Mouse (Mus musculus) liver, embryonic 12.5 days (tissue): ENCODE results near the gene Gps1. TPM values are rescaled to one million over a fixed set of nuclear protein-coding genes. Genes with fewer than 3 reads are reported as not detected.
"Not testable (repeated sequence)": the region's sequence is repeated elsewhere in the genome, so short reads cannot be mapped to it uniquely, and the experiment has no call there.

Experiments used
- ATAC-seq: fragments of 200-750 bp; cut with Nextera tagmentation; 2 replicates; pipeline ENCODE4 v1.8.0; 2017; ENCODE audit warnings: moderate number of reproducible peaks, mild to moderate bottlenecking, moderate library complexity
- H3K27ac ChIP-seq: fragments of 300-500 bp; sonication (generic); 2 replicates; pipeline ENCODE4 v1.5.1; 2016; ENCODE audit warnings: mild to moderate bottlenecking
- H3K27me3 ChIP-seq: fragments of 300-500 bp; sonication (generic); replicated peaks from 2 replicates; pipeline ENCODE4 v1.6.1; 2016; ENCODE audit warnings: mild to moderate bottlenecking, moderate library complexity
- H3K36me3 ChIP-seq: fragments of 300-500 bp; sonication (generic); 2 replicates; pipeline ENCODE4 v1.6.1; 2016; ENCODE audit warnings: mild to moderate bottlenecking, moderate library complexity
- H3K4me1 ChIP-seq: fragments of 300-500 bp; sonication (generic); 2 replicates; pipeline ENCODE4 v1.6.1; 2016
- H3K4me2 ChIP-seq: fragments of 300-500 bp; sonication (generic); 2 replicates; pipeline ENCODE4 v1.6.1; 2016; ENCODE audit warnings: mild to moderate bottlenecking, moderate library complexity
- H3K4me3 ChIP-seq: fragments of 300-500 bp; sonication (generic); 2 replicates; pipeline ENCODE4 v1.5.1; 2016; ENCODE audit warnings: mild to moderate bottlenecking, moderate library complexity
- H3K9ac ChIP-seq: fragments of 300-500 bp; sonication (generic); 2 replicates; pipeline ENCODE4 v1.6.1; 2016; ENCODE audit warnings: mild to moderate bottlenecking, moderate library complexity
- H3K9me3 ChIP-seq: fragments of 300-500 bp; sonication (generic); replicated peaks from 2 replicates; pipeline ENCODE4 v1.6.1; 2016; ENCODE audit warnings: mild to moderate bottlenecking, moderate library complexity
- WGBS: fragments of 180-500 bp; shearing (Covaris S2); methylation state at CpG from one replicate; pipeline ENCODE4 v1.1.7; 2016; ENCODE audit not compliant: insufficient replicate concordance; 5-methylcytosine and 5-hydroxymethylcytosine counted together
- polyA plus RNA-seq: library from polyadenylated mRNA; unstranded; fragments of >200 nt; fragmentation: Nextera tagmentation; extraction: Ambion mirVana; gene quantifications from 2 replicates; pipeline ENCODE4 v1.2.1, GENCODE M21; 2016

The Gps1 gene
- 128 and 135 TPM in 2 replicates for polyA plus RNA-seq

DNA sequence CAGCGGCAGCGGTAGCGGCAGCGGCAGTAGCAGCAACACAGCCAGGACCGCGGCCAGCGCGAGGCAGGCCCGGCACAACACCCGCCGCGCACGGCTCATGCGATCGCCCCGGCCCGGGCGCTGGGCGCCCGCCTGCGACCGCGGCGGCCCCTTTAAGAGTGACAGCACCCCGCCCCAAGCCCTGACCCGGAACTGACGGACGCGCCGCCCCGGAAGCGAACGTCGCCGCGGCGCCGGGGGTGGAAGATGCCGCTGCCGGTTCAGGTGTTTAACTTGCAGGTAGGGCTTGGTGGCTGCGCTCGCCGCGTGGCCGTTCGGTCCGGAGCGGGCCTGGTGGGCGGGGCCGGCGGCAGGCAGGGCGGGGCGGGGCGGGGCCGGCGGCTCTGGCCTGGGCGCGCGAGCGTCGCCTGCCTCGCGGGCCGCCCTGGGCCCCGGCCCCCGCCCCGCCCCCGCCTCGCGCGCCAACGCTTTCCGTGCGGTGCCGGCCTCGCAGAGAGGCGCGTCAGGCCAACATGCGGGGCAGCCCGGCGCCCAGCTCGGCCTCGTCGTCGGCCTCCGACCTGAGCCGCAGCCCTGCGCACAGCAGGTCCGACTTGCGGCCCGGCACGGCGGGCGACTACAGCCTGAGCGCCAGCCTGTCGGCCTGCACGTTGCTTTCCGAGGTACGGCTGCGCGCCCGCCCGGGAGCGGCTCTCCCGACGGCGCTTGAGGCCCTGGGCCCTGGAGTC, at the start of gene Gps1, which contains the start of gene Rfng:
Gene Gps1 (plus strand): TSS at position 209 of the 728 bp plus-strand sequence.
Gene Rfng (minus strand): TSS at position 144 of the 728 bp plus-strand sequence.
- WGBS: under 1% methylated on average over 75 of the region's 107 CpGs
- 0 out of 2 replicates have a peak, but pooled peaks cover 3% of the 10 kb centered on the region for H3K27me3 ChIP-seq
- ATAC-seq: peak; percentile 83
- peak within 1 kb of the TSS; percentile 99 for H3K4me2 ChIP-seq
- peak within 1 kb of the TSS; percentile 87 for H3K27ac ChIP-seq
- H3K9ac ChIP-seq: peak within 1 kb of the TSS; percentile 88
- H3K4me3 ChIP-seq: peak within 1 kb of the TSS; percentile 98
- peaks cover 57% of the 10 kb centered on the region for H3K36me3 ChIP-seq
- H3K4me1 ChIP-seq: peaks cover 38% of the 10 kb centered on the region
- no peaks in the 10 kb centered on the region for H3K9me3 ChIP-seq

DNA sequence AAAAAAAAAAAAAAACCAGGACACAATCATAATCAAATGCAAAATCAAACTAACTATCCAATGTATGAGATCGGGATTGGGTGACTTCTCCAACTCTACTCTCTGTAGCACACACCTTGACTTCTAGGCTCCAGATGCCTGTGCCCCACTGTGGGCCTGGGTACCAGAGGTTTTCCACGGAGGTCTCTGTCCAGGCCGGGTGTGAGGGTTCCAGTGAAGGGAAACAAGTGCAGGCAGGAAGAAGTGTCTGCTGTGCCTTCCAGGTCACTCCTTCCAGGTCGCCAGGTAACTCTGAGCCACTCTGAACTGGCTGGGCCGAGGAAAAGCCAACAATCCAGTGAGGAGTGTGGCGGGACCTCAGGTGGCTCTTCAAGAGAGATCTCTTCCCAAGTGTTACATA, 47.6 kb upstream of the Gps1 start:
- Histone ChIP-seq H3K4me3 (no peak overlapping the region), H3K27ac (no peak overlapping the region), H3K4me1 (no peaks in the 10 kb centered on the region), H3K27me3 (peaks cover 28% of the 10 kb centered on the region), H3K9me3 (no peaks in the 10 kb centered on the region), H3K36me3 (no peaks in the 10 kb centered on the region), H3K9ac (no peak overlapping the region), H3K4me2 (no peak overlapping the region)
- ATAC-seq: no peak
- WGBS: 55% methylated on average over 6 of the region's 6 CpGs

DNA sequence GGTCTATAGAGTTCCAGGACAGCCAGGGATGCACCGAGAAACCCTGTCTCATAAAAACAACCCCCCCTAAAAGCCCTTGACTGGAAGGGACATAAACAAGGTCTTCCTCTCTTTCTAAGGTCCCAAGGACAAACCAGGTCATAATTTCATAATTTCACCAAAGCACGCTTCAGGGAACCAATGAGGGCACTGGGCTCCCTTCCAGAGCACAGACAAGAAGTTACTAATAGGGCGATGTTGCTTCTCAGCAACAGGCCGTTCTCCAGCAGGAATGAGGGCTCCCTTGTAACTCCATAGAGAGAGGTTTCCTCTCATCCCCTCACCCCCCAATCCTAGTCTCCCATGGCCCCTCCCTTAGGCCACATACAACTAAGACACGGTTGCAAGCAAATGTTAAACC, 43.1 kb upstream of the Gps1 start:
- Histone ChIP-seq H3K4me2 (no peak overlapping the region), H3K36me3 (no peaks in the 10 kb centered on the region), H3K9ac (no peak overlapping the region), H3K4me1 (no peaks in the 10 kb centered on the region), H3K9me3 (no peaks in the 10 kb centered on the region), H3K4me3 (no peak overlapping the region), H3K27ac (no peak overlapping the region), H3K27me3 (peaks cover 19% of the 10 kb centered on the region; the same call in 1 of the 2 replicates)
- 69% methylated on average over 5 of the region's 5 CpGs for WGBS
- ATAC-seq: no peak

- H3K4me1 ChIP-seq: no peaks in the 10 kb centered on the region
- WGBS: 63% methylated on average over 7 of the region's 7 CpGs
- no peak overlapping the region for H3K4me2 ChIP-seq
- no peak overlapping the region for H3K27ac ChIP-seq
- H3K9ac ChIP-seq: no peak overlapping the region
- no peaks in the 10 kb centered on the region for H3K9me3 ChIP-seq
- no peak overlapping the region for H3K4me3 ChIP-seq
- H3K27me3 ChIP-seq: peaks cover 19% of the 10 kb centered on the region; the same call in 1 of the 2 replicates
- no peak for ATAC-seq
- no peaks in the 10 kb centered on the region for H3K36me3 ChIP-seq
Observed at GRCm38 (mm10) chr11:120744121-120744701, 39.9 kb upstream of the Gps1 start.

DNA sequence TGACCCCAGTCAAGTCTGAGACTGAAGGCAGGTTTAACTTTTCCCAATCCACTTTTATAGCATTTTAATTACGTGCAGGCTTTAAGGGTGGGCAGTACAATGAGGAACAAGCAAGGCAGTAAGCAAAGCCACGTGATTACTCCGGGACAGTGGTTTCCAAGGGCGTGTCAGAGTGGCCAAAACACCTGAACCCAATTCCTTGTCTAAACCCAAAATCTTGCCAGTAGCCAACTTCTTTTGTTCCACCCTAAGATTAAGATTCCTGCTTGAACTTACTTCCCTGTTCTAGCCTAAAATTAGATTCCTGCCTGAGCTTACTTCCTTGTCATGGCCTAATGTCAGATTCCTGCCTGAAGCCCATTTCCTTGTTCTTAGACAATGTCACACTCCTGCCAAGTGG, 36.1 kb upstream of the Gps1 start:
- no peaks in the 10 kb centered on the region for H3K9me3 ChIP-seq
- no peak overlapping the region for H3K4me2 ChIP-seq
- H3K36me3 ChIP-seq: no peaks in the 10 kb centered on the region
- WGBS: 38% methylated on average over 4 of the region's 4 CpGs
- no peak overlapping the region for H3K4me3 ChIP-seq
- H3K27me3 ChIP-seq: peaks cover 19% of the 10 kb centered on the region; the same call in 1 of the 2 replicates
- no peaks in the 10 kb centered on the region for H3K4me1 ChIP-seq
- ATAC-seq: no peak
- H3K9ac ChIP-seq: no peak overlapping the region
- H3K27ac ChIP-seq: no peak overlapping the region

GRCm38 (mm10) chr11:120749430-120749829, 34.6 kb upstream of the Gps1 start:
- no peak overlapping the region for H3K4me3 ChIP-seq
- H3K27me3 ChIP-seq: peaks cover 12% of the 10 kb centered on the region; the same call in 1 of the 2 replicates
- H3K36me3 ChIP-seq: no peaks in the 10 kb centered on the region
- no peak overlapping the region for H3K27ac ChIP-seq
- ATAC-seq: 0 out of 2 replicates have a peak, but pooled peaks have one; percentile 37
- no peak overlapping the region for H3K9ac ChIP-seq
- no peaks in the 10 kb centered on the region for H3K9me3 ChIP-seq
- no peaks in the 10 kb centered on the region for H3K4me1 ChIP-seq
- 45% methylated on average over 8 of the region's 8 CpGs for WGBS
- H3K4me2 ChIP-seq: no peak overlapping the region

- Histone ChIP-seq H3K27ac (no peak overlapping the region), H3K4me1 (no peaks in the 10 kb centered on the region), H3K27me3 (peaks cover 7% of the 10 kb centered on the region; the same call in 1 of the 2 replicates), H3K4me3 (no peak overlapping the region), H3K4me2 (no peak overlapping the region), H3K9ac (no peak overlapping the region), H3K36me3 (no peaks in the 10 kb centered on the region), H3K9me3 (peaks cover 5% of the 10 kb centered on the region; the same call in 1 of the 2 replicates)
- no peak for ATAC-seq
- WGBS: 65% methylated on average over 4 of the region's 4 CpGs
Observed at GRCm38 (mm10) chr11:120751606-120752005, 32.5 kb upstream of the Gps1 start.

- Histone ChIP-seq H3K36me3 (no peaks in the 10 kb centered on the region), H3K27me3 (peaks cover 34% of the 10 kb centered on the region), H3K9me3 (peaks cover 36% of the 10 kb centered on the region), H3K4me1 (no peaks in the 10 kb centered on the region), H3K9ac (no peak overlapping the region), H3K4me3 (no peak overlapping the region), H3K27ac (no peak overlapping the region), H3K4me2 (no peak overlapping the region)
- ATAC-seq: no peak
- WGBS: 79% methylated on average over 9 of the region's 9 CpGs
Observed at GRCm38 (mm10) chr11:120760236-120760635, 23.8 kb upstream of the Gps1 start.

DNA sequence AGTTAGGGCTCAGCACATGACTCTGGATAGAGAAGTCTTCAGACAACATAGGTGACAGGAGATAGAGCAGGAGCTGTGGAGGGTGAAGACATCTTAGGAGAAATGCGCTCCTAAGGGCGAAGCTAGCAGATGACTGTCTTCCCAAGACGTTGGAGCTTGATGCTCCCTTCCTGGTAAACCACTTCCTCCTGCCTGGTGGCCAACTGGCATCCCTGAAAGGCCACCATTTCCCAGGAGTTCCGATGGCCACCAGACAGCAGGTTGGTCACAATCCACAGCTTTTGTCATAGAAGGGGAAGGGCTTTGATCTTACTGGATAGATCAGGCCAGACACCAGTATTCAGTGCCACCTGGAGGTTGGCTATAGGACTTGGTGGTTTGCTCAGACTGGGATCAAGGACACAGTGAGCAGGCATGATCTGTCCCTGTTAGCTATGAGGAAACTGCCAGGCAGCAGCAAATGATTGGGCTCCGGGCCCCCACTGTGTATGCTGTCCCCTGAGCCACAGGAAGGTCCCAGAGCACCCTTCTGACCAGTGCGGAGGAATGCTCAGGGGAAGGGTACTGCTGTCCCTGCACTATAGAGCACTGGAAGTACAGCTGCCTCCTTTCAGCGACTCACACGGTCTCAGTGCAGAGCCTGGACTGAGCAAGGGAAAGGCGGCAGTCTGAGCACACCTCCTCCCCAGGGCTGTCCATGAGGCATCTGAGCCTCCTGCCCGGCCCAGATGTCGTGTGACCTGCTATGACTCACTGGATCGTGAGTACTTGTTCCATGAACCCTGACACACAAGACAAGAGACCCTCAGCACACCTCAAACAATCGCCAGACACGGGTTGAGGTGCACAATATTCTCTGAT, 22.0 kb upstream of the Gps1 start:
- 60% methylated on average over 14 of the region's 14 CpGs for WGBS

GRCm38 (mm10) chr11:120762672-120763041, 21.4 kb upstream of the Gps1 start, which contains the start of gene Hmga1b:
Hmga1b (plus strand) TSS chr11:120762794.
- Histone ChIP-seq H3K27me3 (peaks cover 53% of the 10 kb centered on the region), H3K9me3 (peaks cover 22% of the 10 kb centered on the region)
- not testable (repeated sequence) for H3K36me3 ChIP-seq, H3K4me2 ChIP-seq, H3K9ac ChIP-seq, H3K27ac ChIP-seq, H3K4me3 ChIP-seq, ATAC-seq, H3K4me1 ChIP-seq
- 25% methylated on average over 14 of the region's 14 CpGs for WGBS

More for the DNA sequence above, 22.0 kb upstream of the Gps1 start:
- H3K36me3 ChIP-seq: no peaks in the 10 kb centered on the region
- no peak overlapping the region for H3K4me3 ChIP-seq
- no peaks in the 10 kb centered on the region for H3K4me1 ChIP-seq
- H3K9ac ChIP-seq: no peak overlapping the region
- no peak overlapping the region for H3K27ac ChIP-seq
- no peak overlapping the region for H3K4me2 ChIP-seq
- H3K27me3 ChIP-seq: peaks cover 47% of the 10 kb centered on the region
- ATAC-seq: no peak
- peaks cover 27% of the 10 kb centered on the region for H3K9me3 ChIP-seq

DNA sequence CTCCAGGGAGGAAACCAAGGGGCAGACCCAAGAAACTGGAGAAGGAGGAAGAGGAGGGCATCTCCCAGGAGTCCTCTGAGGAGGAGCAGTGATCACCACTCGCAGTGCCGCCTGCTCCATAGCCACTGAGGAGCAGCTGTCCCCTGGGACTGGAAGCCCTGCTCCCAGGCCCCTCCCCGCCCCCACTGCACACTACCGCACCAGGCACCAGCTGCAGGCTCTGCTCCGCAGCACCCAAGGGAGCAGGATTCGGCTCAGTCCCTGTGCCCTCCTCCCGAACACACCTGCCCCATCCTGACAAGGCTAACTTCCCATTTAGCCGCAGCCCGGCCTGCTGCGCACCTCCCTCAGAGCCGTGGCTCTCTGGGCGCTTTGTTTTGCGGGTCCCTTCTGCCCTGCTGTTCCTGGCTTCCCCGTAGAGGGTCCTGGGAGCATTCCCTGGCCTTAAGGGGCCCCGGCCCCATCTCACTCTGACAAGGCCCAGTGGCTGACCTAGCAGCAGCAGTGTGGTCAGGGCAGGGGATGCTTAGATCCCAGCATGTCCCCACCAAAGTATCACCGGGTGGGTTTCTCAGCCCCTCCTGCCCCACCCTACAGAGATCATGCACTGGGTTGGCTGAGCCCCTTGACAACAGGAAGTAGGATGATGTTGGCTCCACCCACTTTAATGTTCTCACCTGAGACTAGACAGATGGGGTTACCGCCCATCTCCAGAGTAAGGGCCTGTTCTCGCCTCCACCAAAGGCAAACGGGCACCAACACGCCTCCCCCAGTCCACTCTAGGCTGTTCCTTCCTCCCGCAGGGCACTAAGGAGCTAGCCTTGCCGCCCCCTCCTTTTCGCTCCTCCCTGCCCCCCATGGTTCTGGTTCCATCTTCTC, 20.7 kb upstream of the Gps1 start:
- peaks cover 56% of the 10 kb centered on the region for H3K27me3 ChIP-seq
- H3K27ac ChIP-seq, H3K4me2 ChIP-seq, H3K4me3 ChIP-seq, H3K4me1 ChIP-seq, H3K9ac ChIP-seq, H3K36me3 ChIP-seq: not testable (repeated sequence)
- ATAC-seq: peak; percentile 51; the same call in 1 of the 2 replicates
- peaks cover 15% of the 10 kb centered on the region for H3K9me3 ChIP-seq
- 14% methylated on average over 10 of the region's 23 CpGs for WGBS
